ENCODE assay signal across 10 mouse cellular contexts in genomic region chr2:5417158-5418032, GRCm38 (mm10).
DNase-seq lines count a peak whose midpoint lies in the region; ATAC-seq and TF ChIP-seq lines count a peak whose summit lies in the region.
"Had no signal": no experiment of that assay in that cellular context is flagged by ENCODE, and none has a peak within 500 bp of the region (broad histone marks: within the 10 kb centered on the region; RNA-seq: fewer than 3 reads in every experiment).

No protein-coding gene starts in this region.

- 51% methylated on average over 6 of the region's 6 CpGs for WGBS in heart, embryonic 14.5 days
- WGBS in heart, embryonic 10.5 days, result 66% methylated on average over 6 of the region's 6 CpGs
- 35% methylated on average over 6 of the region's 6 CpGs for WGBS in spleen, adult 2 months

- TF ChIP-seq CTCF in spleen, adult 2 months (IDR thresholded peaks at IDR 0.05; ENCODE audit: extremely low read depth, insufficient read depth, insufficient read length, insufficient replicate concordance), result no peak

- no peaks in the 10 kb centered on the region for H3K36me3 ChIP-seq in heart, embryonic 14.5 days (ENCODE audit: control insufficient read depth, insufficient read depth, low read length)
- no peaks in the 10 kb centered on the region for H3K36me3 ChIP-seq in heart, embryonic 10.5 days
- no peaks in the 10 kb centered on the region for H3K36me3 ChIP-seq in spleen, adult 2 months (ENCODE audit: control insufficient read depth, insufficient read depth, low read length)

- H3K9ac ChIP-seq in heart, embryonic 14.5 days (ENCODE audit: low read length), result no peak overlapping the region
- H3K9ac ChIP-seq: liver, postnatal 0 days had no signal

- peaks cover 0 to 7% of the 10 kb centered on the region in 2 experiments; a peak in 2 of 4 replicates for H3K4me1 ChIP-seq in heart, embryonic 14.5 days (ENCODE audit: control insufficient read depth in 2 of 2, insufficient read depth in 2 of 2, low read length in 2 of 2)
- H3K4me1 ChIP-seq in heart, embryonic 10.5 days, result no peaks in the 10 kb centered on the region
- H3K4me1 ChIP-seq in spleen, adult 2 months (ENCODE audit: control insufficient read depth, insufficient read depth, insufficient read length), result peaks cover 8% of the 10 kb centered on the region

- intact Hi-C loops in heart, postnatal 10 days (cut with DNase I), result no loop called here

- peak overlapping the region; percentile 7 to 8; a peak in 1 of 4 replicates for H3K27ac ChIP-seq in heart, embryonic 14.5 days (replicated peaks in 1 of 2; ENCODE audit: control insufficient read depth in 1 of 2, insufficient read depth in 1 of 2, low read depth in 2 of 2, low read length in 2 of 2)
- no peak overlapping the region for H3K27ac ChIP-seq in heart, embryonic 10.5 days
- peak overlapping the region; percentile 38 for H3K27ac ChIP-seq in spleen, adult 2 months (ENCODE audit: insufficient read depth, low read length)

- DNase-seq in heart, embryonic 10.5 days (ENCODE audit: low spot score), result no peak
- peak; percentile 40 to 53 for DNase-seq in spleen, adult 2 months (ENCODE audit: low read depth in 1 of 2, low spot score in 2 of 2)
- DNase-seq in spleen, postnatal 14 days (ENCODE audit: low spot score in 2 of 2), result no peak
- DNase-seq in heart, postnatal 10 days, result peak; percentile 36 to 41
- no peak for DNase-seq in layer of hippocampus, postnatal 25 days (ENCODE audit: extremely low spot score in 1 of 2, low spot score in 1 of 2)
- no peak for DNase-seq in right cerebral cortex, postnatal 25 days
- no peak for DNase-seq in right cerebral cortex, postnatal 4 days
- DNase-seq: liver, postnatal 0 days; thymus, postnatal 4 days had no signal

- no peak for ATAC-seq in heart, embryonic 14.5 days (ENCODE audit: insufficient number of reproducible peaks, insufficient read depth, low FRiP score, low read depth)
- ATAC-seq: liver, postnatal 0 days had no signal

- H3K9me3 ChIP-seq in heart, embryonic 14.5 days (ENCODE audit: control insufficient read depth, low read length), result no peaks in the 10 kb centered on the region
- no peaks in the 10 kb centered on the region for H3K9me3 ChIP-seq in heart, embryonic 10.5 days

- H3K27me3 ChIP-seq in heart, embryonic 14.5 days (ENCODE audit: control insufficient read depth, insufficient read depth, low read length), result no peaks in the 10 kb centered on the region
- H3K27me3 ChIP-seq in heart, embryonic 10.5 days (ENCODE audit: insufficient read depth, poor library complexity, severe bottlenecking), result no peaks in the 10 kb centered on the region
- H3K27me3 ChIP-seq in spleen, adult 2 months (ENCODE audit: control insufficient read depth, insufficient read depth, low read length), result no peaks in the 10 kb centered on the region

- H3K4me2 ChIP-seq in heart, embryonic 14.5 days (ENCODE audit: low read length), result no peak overlapping the region

- TF ChIP-seq POLR2A in spleen, adult 2 months (IDR thresholded peaks at IDR 0.05; ENCODE audit: low read depth, low read length), result no peak

- no peak overlapping the region for H3K4me3 ChIP-seq in heart, embryonic 14.5 days (ENCODE audit: control insufficient read depth in 1 of 2, insufficient read depth in 1 of 2, low read depth in 1 of 2, low read length in 2 of 2)
- no peak overlapping the region for H3K4me3 ChIP-seq in heart, embryonic 10.5 days
- H3K4me3 ChIP-seq in spleen, adult 2 months (ENCODE audit: extremely low read depth, insufficient read depth, insufficient read length), result no peak overlapping the region

Comparison
In these comparisons a context has a peak if more than half of its experiments do, and no peak if none do; other contexts are left out.
1. DNase-seq: peak in spleen, adult 2 months (2 of 2) and heart, postnatal 10 days (2 of 2); none in heart, embryonic 10.5 days (single experiment), spleen, postnatal 14 days (0 of 2), layer of hippocampus, postnatal 25 days (0 of 2), right cerebral cortex, postnatal 25 days (single experiment) and right cerebral cortex, postnatal 4 days (single experiment).